Mouse (Mus musculus): ENCODE results near the gene Zfp811.
"Not testable (repeated sequence)": the region's sequence is repeated elsewhere in the genome, so short reads cannot be mapped to it uniquely, and the experiment has no call there.

The Zfp811 gene

GRCm38 (mm10) chr17:32809544-32810374 is at the start of gene Zfp811:
TSS of gene Zfp811 (minus strand) at chr17:32809931.
- DNase-seq (ENCODE audit: low read depth) = no peak

- DNase-seq (ENCODE audit: low read depth) = not testable (repeated sequence)
These were observed 47.0 kb upstream of the Zfp811 start for GRCm38 (mm10) chr17:32856713-32857112.

- no peak for DNase-seq (ENCODE audit: low read depth)
These were observed 41.9 kb upstream of the Zfp811 start for GRCm38 (mm10) chr17:32851581-32851980.

- no peak for DNase-seq (ENCODE audit: low read depth)
These were observed 31.7 kb upstream of the Zfp811 start for GRCm38 (mm10) chr17:32841388-32841787.

- no peak for DNase-seq (ENCODE audit: low read depth)
These were observed 29.5 kb upstream of the Zfp811 start for GRCm38 (mm10) chr17:32839083-32839802.

GRCm38 (mm10) chr17:32830418-32830782 is 20.7 kb upstream of the Zfp811 start:
- DNase-seq (ENCODE audit: low read depth) = no peak

GRCm38 (mm10) chr17:32829540-32830417 is 20.0 kb upstream of the Zfp811 start, which contains the start of gene Zfp799:
TSS of gene Zfp799 (minus strand) at chr17:32830261.
- peak; percentile 84 for DNase-seq (ENCODE audit: low read depth)

- no peak for DNase-seq (ENCODE audit: low read depth)
These were observed 6.5 kb upstream of the Zfp811 start for GRCm38 (mm10) chr17:32816074-32816784.

GRCm38 (mm10) chr17:32814136-32814535 is 4.4 kb upstream of the Zfp811 start:
- DNase-seq (ENCODE audit: low read depth) = no peak

- no peak for DNase-seq (ENCODE audit: low read depth)
These were observed 917 bp upstream of the Zfp811 start for GRCm38 (mm10) chr17:32810648-32811047.

- DNase-seq (ENCODE audit: low read depth) = no peak
These were observed 810 bp downstream of the Zfp811 start for GRCm38 (mm10) chr17:32808921-32809320.

- no peak for DNase-seq (ENCODE audit: low read depth)
These were observed 20.5 kb downstream of the Zfp811 start for GRCm38 (mm10) chr17:32789244-32789643.

- no peak for DNase-seq (ENCODE audit: low read depth)
These were observed 21.2 kb downstream of the Zfp811 start for GRCm38 (mm10) chr17:32788576-32788975.

- peak; percentile 95 for DNase-seq (ENCODE audit: low read depth)
These were observed 21.6 kb downstream of the Zfp811 start, which contains the start of gene Zfp871 for GRCm38 (mm10) chr17:32788094-32788559. TSS of gene Zfp871 (minus strand) at chr17:32788287.

- DNase-seq (ENCODE audit: low read depth) = peak; percentile 33
These were observed 22.2 kb downstream of the Zfp811 start for GRCm38 (mm10) chr17:32787436-32788093.

- DNase-seq (ENCODE audit: low read depth) = peak; percentile 32
These were observed 22.8 kb downstream of the Zfp811 start for GRCm38 (mm10) chr17:32786944-32787343.

- DNase-seq (ENCODE audit: low read depth) = no peak
These were observed 24.1 kb downstream of the Zfp811 start for GRCm38 (mm10) chr17:32785656-32786055.

- no peak for DNase-seq (ENCODE audit: low read depth)
These were observed 32.2 kb downstream of the Zfp811 start for GRCm38 (mm10) chr17:32777564-32777963.

- peak; percentile 45 for DNase-seq (ENCODE audit: low read depth)
These were observed 38.5 kb downstream of the Zfp811 start for GRCm38 (mm10) chr17:32771213-32771612.

- no peak for DNase-seq (ENCODE audit: low read depth)
These were observed 43.3 kb downstream of the Zfp811 start for GRCm38 (mm10) chr17:32766422-32766821.

GRCm38 (mm10) chr17:32757331-32757730 is 52.4 kb downstream of the Zfp811 start:
- DNase-seq (ENCODE audit: low read depth) = no peak
